Mouse (Mus musculus) megakaryocyte-erythroid progenitor cell, adult 5-6 weeks (primary cell): ENCODE results near the gene Prcc. TPM values are rescaled to one million over a fixed set of nuclear protein-coding genes. Genes with fewer than 3 reads are reported as not detected.
"Not testable (repeated sequence)": the region's sequence is repeated elsewhere in the genome, so short reads cannot be mapped to it uniquely, and the experiment has no call there.

Source experiments
- ATAC-seq: replicated peaks from 2 replicates; pipeline ENCODE4 v1.8.0; 2016; ENCODE audit warnings: mild to moderate bottlenecking, inconsistent platforms; ENCODE audit not compliant: severe bottlenecking, poor library complexity, low FRiP score, low TSS enrichment
- total RNA-seq, 2 experiments: library from RNA; stranded (forward) in 1 of 2; stranded (reverse) in 1 of 2; fragments of 200-1000, 215-1000 nt in 1 of 2; fragments of >200 nt in 1 of 2; fragmentation: Nextera tagmentation in 1 of 2; gene quantifications; 2 replicates each; pipeline ENCODE4 v1.2.3; 2014 to 2017

The Prcc gene
- total RNA-seq, 2 experiments from 2014 or later: 39.9 to 48.5 TPM

- ATAC-seq: no peak
These were observed 21.8 kb upstream of the Prcc start for GRCm38 (mm10) chr3:87906981-87907857.

GRCm38 (mm10) chr3:87906601-87906980, 21.2 kb upstream of the Prcc start:
- no peak for ATAC-seq

- peak; percentile 78 for ATAC-seq
These were observed 20.6 kb upstream of the Prcc start, which contains the start of gene Hdgf for GRCm38 (mm10) chr3:87905880-87906485. Hdgf (plus strand) TSS chr3:87906321.

GRCm38 (mm10) chr3:87903821-87904220, 18.4 kb upstream of the Prcc start:
- ATAC-seq: no peak

GRCm38 (mm10) chr3:87901959-87902358, 16.6 kb upstream of the Prcc start:
- ATAC-seq: peak; percentile 14; the same call in 1 of the 2 replicates

- peak; percentile 93 for ATAC-seq
These were observed 15.7 kb upstream of the Prcc start for GRCm38 (mm10) chr3:87901036-87901624.

GRCm38 (mm10) chr3:87899776-87900175, 14.4 kb upstream of the Prcc start:
- no peak for ATAC-seq

DNA sequence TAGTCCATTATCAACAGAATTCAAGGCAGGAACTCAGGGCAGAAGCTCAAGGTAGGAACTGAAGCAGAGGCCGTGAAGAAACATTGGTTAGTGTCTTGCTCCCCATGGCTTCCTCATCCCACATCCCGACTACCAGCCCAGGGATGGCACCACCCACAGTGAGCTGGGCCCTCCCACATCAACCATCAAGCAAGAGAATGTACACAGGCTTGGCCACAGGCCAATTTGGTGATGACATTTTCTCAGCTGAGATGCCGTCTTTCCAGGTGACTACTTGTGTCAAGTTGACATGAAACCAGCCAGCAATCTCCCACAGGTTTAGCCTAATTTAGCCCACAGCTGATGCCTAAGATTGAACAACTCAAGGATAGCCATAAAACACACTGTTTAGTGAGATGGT, 13.9 kb upstream of the Prcc start:
- ATAC-seq: no peak

GRCm38 (mm10) chr3:87893367-87893905, 8.0 kb upstream of the Prcc start:
- ATAC-seq: no peak

- ATAC-seq: no peak
These were observed 6.1 kb upstream of the Prcc start for GRCm38 (mm10) chr3:87891481-87891880.

DNA sequence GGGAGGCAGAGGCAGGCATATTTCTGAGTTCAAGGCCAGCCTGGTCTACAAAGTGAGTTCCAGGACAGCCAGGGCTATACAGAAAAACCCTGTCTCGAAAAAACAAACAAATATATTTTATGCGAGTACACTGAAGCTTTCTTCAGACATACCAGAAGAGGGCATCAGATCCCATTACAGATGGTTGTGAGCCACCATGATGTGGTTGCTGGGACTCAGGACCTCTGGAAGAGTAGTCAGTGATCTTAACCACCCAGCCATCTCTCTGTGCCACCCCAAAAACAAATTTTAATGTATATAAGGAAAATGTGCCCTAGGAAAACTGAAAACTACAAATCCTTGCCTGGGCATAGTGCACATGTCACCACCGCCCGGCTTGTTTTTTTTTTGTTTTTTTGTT, 2.0 kb upstream of the Prcc start:
- ATAC-seq: not testable (repeated sequence)

DNA sequence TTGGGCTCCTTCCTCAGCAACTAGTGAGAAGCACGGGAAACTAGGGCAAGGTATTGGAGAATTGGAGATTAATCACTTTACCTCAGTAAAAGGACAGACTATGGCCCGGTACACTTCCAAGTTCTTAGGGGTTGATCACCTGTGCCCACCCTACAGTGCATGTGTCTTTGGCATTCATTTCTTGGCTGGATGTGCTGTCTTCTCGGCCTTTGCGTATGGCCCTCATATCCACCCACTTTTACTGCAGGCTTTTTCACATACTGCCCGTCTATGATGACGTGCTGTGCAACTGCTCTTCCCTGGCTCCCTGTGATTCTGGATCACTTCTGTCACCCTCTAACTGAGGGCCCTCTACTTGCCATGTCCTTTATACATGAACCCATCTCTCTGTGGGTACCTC, 1.0 kb upstream of the Prcc start:
- ATAC-seq: no peak

- peak; percentile 8; the same call in 1 of the 2 replicates for ATAC-seq
These were observed 577 bp upstream of the Prcc start for GRCm38 (mm10) chr3:87886004-87886365.

DNA sequence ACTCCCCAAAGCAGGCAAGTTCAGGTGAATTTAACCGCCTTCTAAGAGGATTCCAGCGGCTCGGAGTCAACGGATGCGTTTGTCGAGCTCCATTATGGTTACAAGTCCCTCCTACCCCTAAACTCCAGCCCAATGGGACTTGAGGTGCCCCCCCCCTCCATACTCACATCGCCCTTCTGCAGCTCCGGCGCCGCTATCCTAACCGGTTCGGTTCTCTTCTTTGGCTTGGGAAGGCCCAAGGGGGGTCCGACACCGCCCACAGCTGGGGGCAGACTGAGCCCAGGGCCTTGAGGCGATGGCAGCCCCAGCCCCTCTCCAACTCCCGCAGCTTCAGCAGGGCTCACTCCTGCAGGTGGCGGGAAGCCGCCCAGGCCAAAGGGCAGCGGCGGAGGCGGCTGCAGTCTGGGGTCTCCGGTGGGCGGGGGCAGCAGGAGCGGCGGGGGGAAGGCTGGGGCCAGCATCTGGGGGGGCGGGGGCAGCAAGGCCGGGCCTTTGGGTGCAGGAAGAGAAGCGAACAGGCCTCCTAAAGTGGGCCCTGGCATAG, 628 bp downstream of the Prcc start:
- peak; percentile 49 for ATAC-seq

DNA sequence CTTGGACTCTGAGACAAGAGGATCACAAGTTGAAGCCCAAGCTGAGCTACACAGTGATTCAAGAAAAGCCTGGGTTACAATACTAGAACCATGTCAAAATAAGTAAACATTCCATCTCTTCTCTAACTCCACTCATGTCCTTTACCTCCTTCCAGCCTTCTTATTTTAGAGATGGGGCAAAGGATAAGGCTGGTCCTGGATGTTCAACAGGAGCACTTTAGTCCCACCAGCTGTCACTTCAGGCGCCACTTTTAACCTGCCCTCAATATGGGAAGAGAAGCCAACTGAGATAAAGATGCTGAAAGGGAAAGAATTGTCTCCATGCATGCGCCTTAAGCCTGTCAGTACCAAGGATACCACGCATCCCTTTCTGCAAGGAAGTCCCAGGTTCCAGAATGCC, 1.1 kb downstream of the Prcc start:
- ATAC-seq: no peak

DNA sequence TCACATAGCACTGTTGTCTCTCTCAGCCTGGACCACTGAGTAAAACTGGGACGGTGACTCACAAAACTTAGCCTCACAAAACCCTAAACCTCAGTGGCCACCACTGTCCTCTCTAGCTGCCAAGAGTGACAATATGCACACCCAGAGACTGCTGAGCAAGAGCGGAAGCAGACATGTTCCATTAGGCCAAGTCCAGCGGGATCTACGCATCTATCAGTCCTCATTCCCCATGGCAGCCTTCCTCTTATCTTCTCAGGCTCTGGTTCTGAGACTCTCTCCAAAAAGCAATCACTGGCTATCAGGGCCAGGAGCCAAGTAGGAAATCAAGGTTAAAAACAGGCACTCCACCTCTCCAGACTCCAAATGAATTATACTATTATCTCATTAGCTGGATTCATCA, 7.7 kb downstream of the Prcc start:
- no peak for ATAC-seq

GRCm38 (mm10) chr3:87864111-87864510, 21.3 kb downstream of the Prcc start:
- not testable (repeated sequence) for ATAC-seq

DNA sequence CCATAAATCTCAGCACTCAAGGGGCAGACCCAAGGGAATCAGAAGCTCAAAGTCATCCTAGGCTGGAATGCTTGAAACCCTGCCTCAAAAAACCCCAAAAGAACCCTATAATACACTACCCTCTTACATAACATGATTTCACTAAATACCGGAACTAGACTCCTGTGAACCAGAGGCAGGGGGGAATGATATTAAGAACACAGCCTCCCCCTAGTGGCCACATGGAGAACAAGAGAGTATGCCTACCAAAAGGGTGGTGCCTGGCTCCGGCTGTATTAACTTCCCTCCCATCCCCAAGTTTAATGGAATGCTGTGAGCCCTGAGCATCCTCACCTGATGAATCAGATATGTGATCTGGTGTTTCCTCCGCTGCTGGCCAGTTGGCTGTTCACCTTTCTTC, 25.6 kb downstream of the Prcc start:
- ATAC-seq: peak; percentile 73

DNA sequence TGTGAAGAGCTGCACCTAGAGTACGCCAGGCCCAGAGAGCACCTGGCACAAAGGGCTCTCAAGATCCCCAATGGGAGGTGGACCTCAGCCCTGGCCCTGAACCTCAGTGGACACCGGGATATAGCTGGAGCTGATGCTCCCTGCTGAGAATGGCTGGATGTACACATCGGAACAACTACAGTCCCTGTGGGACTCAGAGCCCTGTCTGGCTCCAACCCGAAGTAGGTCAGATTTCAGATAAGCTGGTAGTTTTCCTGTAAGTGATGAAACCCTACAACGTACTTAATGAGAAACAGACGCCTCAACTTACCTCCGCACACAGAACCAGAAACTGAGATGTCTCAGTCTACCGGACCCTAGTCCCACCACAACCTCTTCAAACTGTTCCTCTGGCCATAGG, 27.7 kb downstream of the Prcc start:
- no peak for ATAC-seq

DNA sequence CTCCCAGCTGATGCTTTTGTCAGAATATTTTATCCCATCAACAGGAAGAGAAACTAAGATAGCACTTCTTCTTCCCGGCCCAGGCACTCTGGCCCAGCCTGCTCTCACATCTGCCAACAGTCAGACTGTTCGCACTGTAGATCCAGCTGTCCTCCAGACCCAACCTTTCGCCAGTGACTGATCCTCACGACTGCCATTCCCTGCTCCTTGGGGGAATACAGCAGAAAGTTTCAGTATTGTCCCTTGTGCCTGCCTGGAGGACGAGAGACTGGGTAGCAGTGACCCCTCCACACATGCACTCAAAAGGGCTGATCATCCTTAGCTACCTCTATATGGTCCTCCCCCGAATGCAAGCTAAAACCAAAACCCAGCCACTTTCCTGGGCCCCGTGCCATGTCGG, 29.5 kb downstream of the Prcc start:
- no peak for ATAC-seq
